Mouse (Mus musculus): ENCODE measurements around the gene Rrbp1. TPM values are rescaled to one million over a fixed set of nuclear protein-coding genes. Genes with fewer than 3 reads are reported as not detected.

Rrbp1 gene
- polyA plus RNA-seq, 1 experiment from 2014 or later, result 102 TPM

DNA sequence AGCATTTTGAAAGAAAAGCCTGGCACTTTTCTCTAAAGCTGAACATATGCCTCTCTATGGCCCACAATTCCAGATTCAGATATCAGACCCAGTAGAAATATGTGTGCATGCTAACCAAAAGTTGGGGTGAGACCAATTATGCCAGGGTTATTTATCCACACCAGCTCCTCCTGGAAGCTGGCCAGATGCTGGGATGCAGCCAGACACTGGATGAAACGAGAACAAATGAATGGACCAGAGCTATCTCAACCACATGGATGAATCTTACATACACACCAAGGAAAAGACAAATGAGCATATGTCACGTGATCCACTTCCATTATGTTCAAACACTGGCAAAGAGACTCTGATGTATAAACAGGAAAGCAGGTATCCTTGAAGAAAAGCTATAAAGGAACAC lies 7.5 kb downstream of the Rrbp1 start:
- H3K4me1 ChIP-seq, result peaks cover 30% of the 10 kb centered on the region
- no peak for ATAC-seq (ENCODE audit: insufficient number of reproducible peaks, insufficient read depth, low FRiP score, low TSS enrichment)
- no peak overlapping the region for H3K4me3 ChIP-seq
- 77% methylated on average over 2 of the region's 2 CpGs for WGBS
- no peak overlapping the region for H3K4me2 ChIP-seq (replicated peaks)
- H3K9ac ChIP-seq, result no peak overlapping the region
- no peaks in the 10 kb centered on the region for H3K36me3 ChIP-seq
- no peaks in the 10 kb centered on the region for H3K9me3 ChIP-seq
- H3K27ac ChIP-seq, result no peak overlapping the region
- H3K27me3 ChIP-seq, result no peaks in the 10 kb centered on the region

DNA sequence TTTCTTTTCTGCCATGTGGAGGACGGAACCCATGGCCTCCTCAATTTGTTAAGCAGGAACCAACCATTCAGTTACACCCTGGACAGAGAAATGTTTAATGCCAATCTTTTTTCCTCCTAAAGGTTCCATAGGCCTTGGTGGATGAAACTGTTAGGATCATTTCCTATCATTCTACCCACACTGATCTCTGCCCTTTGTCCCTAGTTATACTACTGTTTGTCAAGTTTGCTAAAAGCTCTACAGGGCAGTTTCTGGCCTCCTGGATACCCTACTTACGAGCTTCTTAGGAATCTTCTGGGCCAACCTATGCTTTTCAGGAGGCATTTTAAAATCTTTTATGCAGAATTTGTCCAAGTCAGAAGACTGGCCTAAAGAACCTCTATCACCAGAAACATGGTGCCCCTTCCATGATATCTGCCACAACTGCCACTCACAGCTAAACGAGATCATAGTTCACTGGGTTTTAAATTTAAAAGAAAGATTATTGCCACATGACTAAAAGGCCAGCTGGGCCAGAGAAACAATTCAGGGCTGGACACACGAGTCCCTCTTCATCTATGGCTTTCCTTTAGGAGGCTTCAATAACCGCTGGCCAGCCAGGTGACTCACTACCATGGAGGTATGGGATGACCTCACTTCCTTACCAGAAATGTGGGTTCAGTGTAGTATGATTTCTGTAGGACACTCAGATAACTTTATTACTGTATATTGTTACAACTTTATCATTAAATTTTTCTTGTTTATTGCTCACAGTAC lies 8.7 kb downstream of the Rrbp1 start:
- no peaks in the 10 kb centered on the region for H3K9me3 ChIP-seq
- no peak for ATAC-seq (ENCODE audit: insufficient number of reproducible peaks, insufficient read depth, low FRiP score, low TSS enrichment)
- H3K4me3 ChIP-seq, result no peak overlapping the region
- no peaks in the 10 kb centered on the region for H3K27me3 ChIP-seq
- H3K4me2 ChIP-seq (replicated peaks), result no peak overlapping the region
- no peaks in the 10 kb centered on the region for H3K36me3 ChIP-seq
- 83% methylated on average over 5 of the region's 5 CpGs for whole genome bisulfite sequencing
- H3K4me1 ChIP-seq, result peaks cover 30% of the 10 kb centered on the region
- no peak overlapping the region for H3K27ac ChIP-seq
- H3K9ac ChIP-seq, result no peak overlapping the region

DNA sequence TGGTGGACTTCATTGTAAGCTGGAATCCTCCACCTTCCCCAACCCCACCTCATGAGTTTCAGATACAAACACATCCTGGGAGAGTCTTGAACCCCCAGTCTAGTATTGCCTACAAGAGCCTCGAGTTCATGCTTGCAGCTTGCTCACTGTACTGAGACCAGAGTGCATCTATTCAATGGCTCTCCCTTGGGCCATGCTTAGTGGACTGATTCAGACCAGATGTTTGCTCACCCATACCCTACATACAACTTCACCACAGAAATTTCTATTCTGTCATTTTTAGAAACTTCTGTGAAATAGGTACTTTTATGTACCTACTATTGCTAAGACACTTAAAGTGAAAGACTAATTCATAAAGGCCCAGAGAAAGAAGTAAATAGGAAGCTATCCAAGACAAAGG lies 18.1 kb downstream of the Rrbp1 start:
- WGBS, result 54% methylated on average over 1 of the region's 1 CpGs
- no peaks in the 10 kb centered on the region for H3K27me3 ChIP-seq

GRCm38 (mm10) chr2:143991964-143992672 lies 18.9 kb downstream of the Rrbp1 start:
- 89% methylated on average over 7 of the region's 7 CpGs for WGBS
- no peaks in the 10 kb centered on the region for H3K4me1 ChIP-seq
- no peak overlapping the region for H3K27ac ChIP-seq
- H3K4me2 ChIP-seq (replicated peaks), result no peak overlapping the region
- no peak overlapping the region for H3K9ac ChIP-seq
- H3K27me3 ChIP-seq, result no peaks in the 10 kb centered on the region
- ATAC-seq (ENCODE audit: insufficient number of reproducible peaks, insufficient read depth, low FRiP score, low TSS enrichment), result no peak
- no peaks in the 10 kb centered on the region for H3K9me3 ChIP-seq
- H3K36me3 ChIP-seq, result peaks cover 11% of the 10 kb centered on the region
- H3K4me3 ChIP-seq, result no peak overlapping the region

More for the DNA sequence above, 18.1 kb downstream of the Rrbp1 start:
- Histone ChIP-seq H3K9ac (no peak overlapping the region), H3K4me2 (replicated peaks) (no peak overlapping the region), H3K36me3 (peaks cover 5% of the 10 kb centered on the region; the same call in 1 of the 2 replicates), H3K27ac (no peak overlapping the region), H3K4me3 (no peak overlapping the region), H3K9me3 (no peaks in the 10 kb centered on the region), H3K4me1 (no peaks in the 10 kb centered on the region)
- ATAC-seq (ENCODE audit: insufficient number of reproducible peaks, insufficient read depth, low FRiP score, low TSS enrichment), result no peak

DNA sequence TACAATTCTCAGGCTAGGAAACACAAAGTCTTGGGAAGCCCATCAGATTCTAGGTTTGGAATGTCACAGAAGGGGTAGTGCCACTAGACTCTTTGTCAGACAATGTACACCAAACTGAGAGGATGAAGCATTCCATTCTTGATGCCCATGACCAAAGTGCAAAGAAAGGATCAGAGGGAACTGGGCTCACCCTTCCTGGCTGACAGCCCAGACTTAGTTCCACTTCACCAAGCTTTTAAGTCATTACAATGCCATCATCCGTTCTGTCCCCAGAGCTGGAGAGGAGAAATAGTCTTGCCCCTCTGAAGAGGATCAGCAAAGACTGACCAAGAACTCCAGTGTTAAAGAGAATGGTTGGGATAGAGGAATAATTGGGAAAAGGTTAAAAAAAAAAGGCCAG lies 20.1 kb downstream of the Rrbp1 start:
- ATAC-seq (ENCODE audit: insufficient number of reproducible peaks, insufficient read depth, low FRiP score, low TSS enrichment), result no peak

DNA sequence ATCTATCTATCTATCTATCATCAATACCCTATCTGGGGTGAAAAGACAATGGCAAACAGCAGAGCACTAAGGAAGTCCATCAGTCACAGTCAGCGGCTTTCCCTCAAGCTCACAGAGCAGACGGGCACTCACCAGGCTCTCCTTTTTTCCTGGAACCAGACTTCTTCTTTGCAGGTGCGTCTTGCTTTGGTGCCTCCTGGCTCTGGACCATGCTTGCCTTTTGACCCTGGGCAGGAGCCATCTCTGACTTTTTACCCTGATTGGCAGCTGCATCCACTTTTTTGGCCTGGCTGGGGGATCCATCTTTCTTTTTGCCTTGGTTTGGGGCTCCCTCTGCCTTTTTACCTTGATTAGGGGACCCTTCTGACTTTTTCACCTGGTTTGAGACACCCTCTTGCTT lies 23.0 kb downstream of the Rrbp1 start:
- H3K36me3 ChIP-seq, result peaks cover 26% of the 10 kb centered on the region
- 89% methylated on average over 3 of the region's 3 CpGs for WGBS
- no peak overlapping the region for H3K4me3 ChIP-seq
- no peak overlapping the region for H3K27ac ChIP-seq
- no peak for ATAC-seq (ENCODE audit: insufficient number of reproducible peaks, insufficient read depth, low FRiP score, low TSS enrichment)
- H3K27me3 ChIP-seq, result no peaks in the 10 kb centered on the region
- no peak overlapping the region for H3K9ac ChIP-seq
- H3K9me3 ChIP-seq, result no peaks in the 10 kb centered on the region
- H3K4me2 ChIP-seq (replicated peaks), result no peak overlapping the region
- no peaks in the 10 kb centered on the region for H3K4me1 ChIP-seq

More for the DNA sequence above, 20.1 kb downstream of the Rrbp1 start:
- Histone ChIP-seq H3K27ac (no peak overlapping the region), H3K4me3 (no peak overlapping the region), H3K27me3 (no peaks in the 10 kb centered on the region), H3K4me1 (no peaks in the 10 kb centered on the region), H3K9me3 (no peaks in the 10 kb centered on the region), H3K9ac (no peak overlapping the region), H3K4me2 (replicated peaks) (no peak overlapping the region), H3K36me3 (peaks cover 11% of the 10 kb centered on the region)
- WGBS, result 59% methylated on average over 1 of the region's 1 CpGs

- H3K9ac ChIP-seq, result no peak overlapping the region
- 85% methylated on average over 2 of the region's 2 CpGs for WGBS
- H3K36me3 ChIP-seq, result peaks cover 28% of the 10 kb centered on the region
- H3K27ac ChIP-seq, result no peak overlapping the region
- H3K4me1 ChIP-seq, result no peaks in the 10 kb centered on the region
- ATAC-seq (ENCODE audit: insufficient number of reproducible peaks, insufficient read depth, low FRiP score, low TSS enrichment), result no peak
- H3K27me3 ChIP-seq, result no peaks in the 10 kb centered on the region
- no peak overlapping the region for H3K4me2 ChIP-seq (replicated peaks)
- no peaks in the 10 kb centered on the region for H3K9me3 ChIP-seq
- no peak overlapping the region for H3K4me3 ChIP-seq
Observed at GRCm38 (mm10) chr2:143987485-143987884, 23.6 kb downstream of the Rrbp1 start.

DNA sequence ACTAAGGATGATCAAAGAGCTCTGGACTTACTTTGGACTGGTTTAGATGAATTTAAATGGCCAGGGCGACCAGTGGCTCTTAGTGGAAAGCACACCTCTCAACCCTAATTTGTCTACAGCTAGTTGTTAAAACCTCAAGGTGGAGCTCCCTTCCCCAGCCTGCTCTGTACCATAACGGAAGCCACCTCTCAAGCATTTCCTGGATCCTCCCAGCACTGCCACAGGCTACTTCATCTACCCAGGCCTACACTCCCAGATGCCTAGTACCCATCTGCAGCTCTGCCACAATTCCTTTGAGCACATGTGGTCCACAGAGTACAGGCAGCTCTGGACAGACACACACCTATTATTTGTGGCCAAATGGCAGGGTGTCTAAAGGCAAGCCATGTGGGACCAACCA lies 27.6 kb downstream of the Rrbp1 start:
- peaks cover 24% of the 10 kb centered on the region for H3K36me3 ChIP-seq

DNA sequence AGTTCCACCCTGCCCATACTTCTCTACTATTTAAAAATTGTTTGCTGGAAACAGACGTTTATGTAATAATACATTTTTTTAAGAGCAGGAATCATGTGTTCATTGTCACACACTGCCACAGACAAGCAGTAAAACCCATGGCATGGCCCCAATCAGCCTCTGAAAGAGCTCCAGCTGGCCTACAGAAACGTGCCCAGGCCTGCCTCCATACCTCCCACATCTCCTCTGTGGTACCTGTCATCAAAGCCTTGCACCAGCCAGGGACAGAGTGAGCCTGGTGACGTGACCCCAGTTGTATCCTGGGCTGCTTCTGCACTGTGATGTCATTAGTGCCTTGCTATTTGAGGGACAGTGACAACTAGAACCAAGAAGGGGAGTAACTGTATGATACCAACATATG lies 28.2 kb downstream of the Rrbp1 start:
- Histone ChIP-seq H3K9ac (no peak overlapping the region), H3K4me2 (replicated peaks) (no peak overlapping the region), H3K4me1 (no peaks in the 10 kb centered on the region), H3K36me3 (peaks cover 27% of the 10 kb centered on the region), H3K27ac (no peak overlapping the region), H3K27me3 (no peaks in the 10 kb centered on the region), H3K4me3 (no peak overlapping the region), H3K9me3 (no peaks in the 10 kb centered on the region)
- 67% methylated on average over 3 of the region's 3 CpGs for WGBS
- no peak for ATAC-seq (ENCODE audit: insufficient number of reproducible peaks, insufficient read depth, low FRiP score, low TSS enrichment)

More for the DNA sequence above, 27.6 kb downstream of the Rrbp1 start:
- Histone ChIP-seq H3K4me2 (replicated peaks) (no peak overlapping the region), H3K27ac (no peak overlapping the region), H3K27me3 (no peaks in the 10 kb centered on the region), H3K9me3 (no peaks in the 10 kb centered on the region), H3K4me3 (no peak overlapping the region), H3K9ac (no peak overlapping the region), H3K4me1 (no peaks in the 10 kb centered on the region)
- ATAC-seq (ENCODE audit: insufficient number of reproducible peaks, insufficient read depth, low FRiP score, low TSS enrichment), result no peak
- WGBS, result 74% methylated on average over 2 of the region's 2 CpGs

- Histone ChIP-seq H3K4me3 (no peak overlapping the region), H3K4me1 (no peaks in the 10 kb centered on the region), H3K4me2 (replicated peaks) (no peak overlapping the region), H3K9ac (no peak overlapping the region), H3K36me3 (peaks cover 21% of the 10 kb centered on the region), H3K27ac (no peak overlapping the region), H3K9me3 (no peaks in the 10 kb centered on the region), H3K27me3 (no peaks in the 10 kb centered on the region)
- ATAC-seq (ENCODE audit: insufficient number of reproducible peaks, insufficient read depth, low FRiP score, low TSS enrichment), result no peak
- WGBS, result 79% methylated on average over 4 of the region's 4 CpGs
Observed at GRCm38 (mm10) chr2:143982152-143982551, 28.9 kb downstream of the Rrbp1 start.

DNA sequence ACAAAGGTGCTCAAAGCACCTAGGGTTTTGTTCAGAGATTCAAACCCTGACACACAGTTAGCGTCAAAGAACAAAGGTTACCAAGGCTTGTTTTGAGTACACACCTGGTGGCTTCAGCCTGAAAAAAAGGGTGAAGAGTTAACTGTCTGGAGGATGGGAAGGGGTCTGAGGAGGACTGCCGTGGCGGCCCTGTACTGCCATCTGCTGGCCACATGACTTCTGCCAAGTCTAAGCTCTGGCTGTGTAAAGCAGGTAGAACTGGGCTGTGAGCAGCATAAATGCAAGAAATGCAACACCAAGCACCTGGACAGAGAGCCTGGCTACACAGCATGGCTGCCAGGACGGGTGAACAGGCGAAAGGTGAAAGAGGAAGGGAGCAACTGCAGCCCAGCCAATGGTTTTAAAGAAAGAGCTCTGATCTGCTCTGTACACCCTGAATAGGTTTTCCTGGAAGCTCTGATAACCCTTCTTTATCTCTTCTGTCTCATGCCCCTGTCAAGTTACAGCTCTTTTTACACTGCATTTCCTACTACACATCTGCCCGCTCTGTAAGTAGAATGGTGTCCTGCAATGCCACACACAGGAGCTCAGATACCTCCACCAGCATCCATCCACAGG lies 30.2 kb downstream of the Rrbp1 start:
- Histone ChIP-seq H3K4me3 (no peak overlapping the region), H3K9ac (no peak overlapping the region), H3K27me3 (no peaks in the 10 kb centered on the region), H3K4me1 (no peaks in the 10 kb centered on the region), H3K9me3 (no peaks in the 10 kb centered on the region), H3K4me2 (replicated peaks) (no peak overlapping the region), H3K36me3 (peaks cover 21% of the 10 kb centered on the region), H3K27ac (no peak overlapping the region)
- no peak for ATAC-seq (ENCODE audit: insufficient number of reproducible peaks, insufficient read depth, low FRiP score, low TSS enrichment)
- WGBS, result 41% methylated on average over 6 of the region's 6 CpGs

All from embryonic facial prominence, embryonic 12.5 days (tissue).